Mouse (Mus musculus): ENCODE results near the gene Zfp260. TPM values are rescaled to one million over a fixed set of nuclear protein-coding genes. Genes with fewer than 3 reads are reported as not detected.
"Not testable (repeated sequence)": the region's sequence is repeated elsewhere in the genome, so short reads cannot be mapped to it uniquely, and the experiment has no call there.

Zfp260 gene
- 10 to 100 TPM; 34.0 to 49.3 (median 42.0) TPM for total RNA-seq (2022)

DNA sequence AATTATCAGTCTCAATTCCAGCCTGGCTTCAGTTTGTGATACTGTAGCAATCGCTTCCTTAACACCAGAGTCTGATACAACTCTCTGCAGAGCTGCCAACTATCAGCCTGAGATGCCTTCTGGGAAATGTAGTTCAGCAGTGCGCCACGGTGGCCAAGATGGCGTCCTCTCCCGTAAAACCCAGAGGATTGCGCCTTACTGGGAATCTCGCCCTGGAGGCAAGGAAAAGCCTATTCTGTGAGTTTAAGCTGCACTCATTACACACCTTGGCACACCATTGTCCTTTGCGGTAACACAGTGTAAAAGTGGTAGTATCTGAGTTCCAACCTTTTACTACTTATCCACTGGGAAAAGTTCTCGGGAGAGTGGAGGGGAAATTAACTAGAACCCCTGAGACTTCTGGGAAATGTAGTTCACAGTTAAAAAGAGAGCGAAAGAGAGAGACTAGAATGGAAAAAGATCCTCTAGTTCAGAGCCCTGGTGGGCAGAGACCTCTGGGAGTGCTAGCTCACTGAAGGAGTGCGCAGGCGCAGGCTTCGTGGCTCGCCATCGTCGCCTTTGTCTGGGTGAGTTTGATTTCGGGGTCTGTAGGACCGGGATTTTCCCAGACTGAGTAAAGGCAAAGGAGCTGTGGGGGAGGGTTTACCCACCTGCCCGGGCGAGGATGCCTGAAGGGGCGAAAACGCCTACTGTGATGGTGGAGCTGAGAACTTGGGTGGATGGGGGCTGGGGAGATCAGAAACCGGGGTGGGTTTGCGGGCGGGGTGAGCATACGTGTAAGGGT lies at the start of gene Zfp260:
Gene Zfp260 (plus strand): TSS at position 132 of the 784 bp plus-strand sequence.
- DNase-seq (ENCODE audit: low spot score in 2 of 2): peak; percentile 79 to 85

DNA sequence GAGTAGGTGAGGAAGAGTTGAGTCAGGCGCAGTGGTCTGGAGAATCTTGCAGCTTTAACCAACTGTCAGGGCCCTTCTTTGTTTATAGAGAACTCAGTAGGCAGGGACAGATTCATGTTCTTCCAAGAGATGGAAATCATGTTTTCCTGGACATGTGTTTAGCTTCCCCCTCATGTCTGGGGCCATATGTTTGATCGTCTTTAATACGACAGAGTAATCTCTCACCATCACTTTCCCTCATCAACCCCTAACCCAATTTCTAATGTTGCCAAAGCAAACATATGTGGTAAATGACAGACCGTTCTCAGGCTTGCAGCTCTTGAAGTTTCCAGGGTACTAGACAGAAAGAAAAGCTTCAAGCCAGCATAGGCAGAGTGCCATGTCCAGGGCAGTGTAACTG lies 46.5 kb upstream of the Zfp260 start:
- no peak for DNase-seq (ENCODE audit: low spot score in 2 of 2)

DNA sequence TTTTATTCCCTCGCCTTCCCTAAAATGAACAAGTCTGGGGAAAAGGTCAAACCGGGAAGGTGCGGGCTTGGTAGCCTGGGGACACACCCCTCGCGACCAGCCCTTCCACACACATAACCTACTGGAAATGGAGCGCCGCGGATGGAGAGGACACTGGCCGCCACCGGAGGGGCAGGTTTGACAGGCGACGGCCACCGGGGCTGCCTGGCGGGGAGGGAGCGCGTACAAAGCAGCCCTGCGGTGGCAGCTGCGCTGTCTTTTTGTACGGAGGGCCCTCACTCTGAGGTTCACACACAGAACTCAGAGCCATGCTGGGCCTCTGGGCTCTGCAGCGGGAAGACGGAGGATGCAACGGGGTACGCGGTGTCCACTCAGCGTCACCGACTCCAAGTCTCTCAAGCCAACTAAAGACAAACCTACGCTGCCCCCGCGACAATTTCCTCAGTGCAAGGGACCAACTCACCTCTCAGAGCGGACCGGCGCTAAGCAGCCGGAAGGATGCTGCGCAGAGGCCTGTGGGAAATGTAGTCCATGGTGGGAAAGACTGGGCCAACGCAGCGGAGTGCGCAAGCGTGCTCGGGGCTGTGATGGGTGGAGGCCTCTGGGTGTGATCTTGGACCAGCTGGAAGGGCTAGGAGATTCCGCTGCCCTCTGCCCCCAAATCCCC lies 43.6 kb upstream of the Zfp260 start, which contains the start of gene Zfp14:
Gene Zfp14 (minus strand): TSS at position 499 of the 667 bp plus-strand sequence.
- peak; percentile 67 to 79 for DNase-seq (ENCODE audit: low spot score in 2 of 2)

DNA sequence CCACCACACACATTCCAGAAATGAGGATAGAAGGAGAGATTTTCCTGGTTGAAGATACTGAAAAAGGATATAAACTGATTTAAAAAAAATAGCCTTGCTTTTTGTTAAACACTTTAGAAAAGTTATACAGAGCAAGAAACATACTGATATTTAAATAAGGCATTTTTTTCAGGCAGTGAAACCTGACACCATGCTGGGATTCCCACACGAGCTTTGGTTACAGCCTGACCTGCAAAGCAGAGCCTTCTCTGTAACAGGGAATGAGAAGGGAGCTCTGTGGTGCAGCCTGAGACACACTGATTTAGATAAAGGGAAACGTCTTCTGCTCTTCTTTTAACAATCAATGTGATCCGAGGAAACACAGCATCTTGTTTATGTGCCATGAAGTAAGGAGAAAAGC lies 41.0 kb upstream of the Zfp260 start:
- DNase-seq (ENCODE audit: low spot score in 2 of 2): no peak

DNA sequence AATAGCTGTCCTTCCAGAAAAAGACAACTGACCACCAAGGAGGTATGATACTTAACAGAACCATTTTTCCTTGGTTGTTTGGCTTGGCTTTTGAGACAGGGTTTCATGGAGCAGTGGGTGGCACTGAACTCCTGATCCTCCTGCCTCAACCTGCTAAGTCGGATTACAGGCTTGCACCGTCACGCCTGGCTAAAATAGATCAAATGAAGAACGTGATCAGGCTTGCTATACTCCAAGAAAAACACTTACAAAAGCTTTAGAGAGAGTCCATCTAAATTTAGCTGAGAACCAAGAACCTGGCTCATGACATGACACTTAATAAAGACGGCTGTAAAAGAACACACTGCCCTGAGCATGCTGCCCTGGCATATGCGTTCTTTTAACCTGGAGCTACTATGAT lies 34.2 kb upstream of the Zfp260 start:
- no peak for DNase-seq (ENCODE audit: low spot score in 2 of 2)

DNA sequence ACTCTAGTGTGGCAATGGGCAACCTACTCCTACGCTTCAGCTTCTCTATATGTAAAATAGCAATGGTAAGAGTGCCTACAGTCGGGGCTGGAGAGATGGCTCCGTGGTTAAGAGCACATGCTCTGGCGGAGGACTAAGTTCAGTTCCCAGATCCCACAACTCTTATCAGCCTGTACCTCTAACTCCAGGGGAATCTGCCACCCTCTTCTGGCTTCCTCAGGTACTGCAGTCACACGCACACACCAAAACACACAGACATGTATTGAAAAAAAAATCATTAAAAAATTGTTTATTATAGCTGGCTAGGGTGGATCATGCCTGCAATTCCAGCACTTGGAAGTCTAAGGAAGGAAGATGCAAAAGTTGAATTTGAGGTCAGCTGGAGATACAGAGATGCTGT lies 32.1 kb upstream of the Zfp260 start:
- no peak for DNase-seq (ENCODE audit: low spot score in 2 of 2)

DNA sequence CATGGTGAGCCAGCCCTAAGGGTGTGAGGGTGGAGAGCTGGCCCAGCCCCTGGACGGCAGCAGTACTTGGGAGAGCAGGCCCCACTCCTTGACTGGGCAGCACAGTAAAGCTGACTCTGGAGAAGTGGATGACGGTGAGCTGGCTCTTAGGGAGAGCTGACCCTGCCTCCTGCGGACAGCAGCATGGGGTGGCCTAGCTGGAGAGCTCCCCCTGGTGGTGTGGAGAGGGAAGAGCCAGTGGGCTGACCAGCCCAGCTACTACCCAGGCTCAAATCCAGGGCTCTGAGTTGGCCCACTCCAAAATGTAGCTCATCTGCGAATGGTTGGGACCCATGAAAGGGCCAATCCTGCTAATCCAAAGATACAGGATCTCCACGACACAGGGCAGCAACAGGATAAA lies 30.0 kb upstream of the Zfp260 start:
- DNase-seq (ENCODE audit: low spot score in 2 of 2): no peak

DNA sequence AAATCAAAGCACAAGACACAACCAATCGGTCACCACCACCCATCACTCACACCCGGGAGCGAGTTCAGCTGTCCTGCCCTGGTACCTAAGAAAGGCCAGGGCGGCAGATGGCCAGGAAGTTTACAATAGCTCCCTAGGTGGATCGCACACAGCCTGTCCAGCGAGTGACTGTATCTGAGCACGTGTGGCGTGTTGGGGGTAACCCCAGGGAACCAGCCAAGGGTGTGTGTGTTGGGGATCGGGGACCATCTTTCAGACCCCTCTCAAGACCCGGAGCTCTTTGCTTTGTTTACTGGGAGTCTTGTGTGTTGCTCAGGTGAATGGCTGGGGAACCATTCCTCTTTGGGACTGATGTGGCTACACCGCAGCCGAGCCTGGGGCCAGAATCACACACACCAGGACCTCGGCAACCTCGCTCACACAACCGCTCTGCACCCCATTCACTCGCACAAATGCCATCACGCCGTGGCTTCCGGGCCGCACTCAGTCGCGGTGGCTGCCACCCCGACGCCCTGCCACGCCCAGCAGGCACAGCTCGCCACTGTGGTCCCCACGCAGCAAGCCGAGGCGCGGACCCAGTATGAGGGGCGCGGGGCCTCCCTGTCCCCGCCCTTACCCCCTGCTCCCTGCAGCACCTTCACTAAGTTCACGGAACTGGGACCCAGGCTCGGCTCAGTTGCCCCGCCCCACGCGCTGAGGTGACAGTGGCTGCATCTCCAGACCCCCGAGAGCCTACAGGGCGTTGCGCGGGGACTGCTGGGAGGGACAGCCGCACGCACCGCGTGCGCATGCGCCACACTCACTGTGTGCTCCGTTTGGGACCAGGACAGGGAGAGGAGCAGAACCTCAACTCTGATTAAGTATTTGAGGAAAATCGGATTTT lies 22.2 kb upstream of the Zfp260 start, which contains the start of gene Zfp82:
Gene Zfp82 (minus strand): TSS at position 755 of the 883 bp plus-strand sequence.
- peak; percentile 54 to 79 for DNase-seq (ENCODE audit: low spot score in 2 of 2)

DNA sequence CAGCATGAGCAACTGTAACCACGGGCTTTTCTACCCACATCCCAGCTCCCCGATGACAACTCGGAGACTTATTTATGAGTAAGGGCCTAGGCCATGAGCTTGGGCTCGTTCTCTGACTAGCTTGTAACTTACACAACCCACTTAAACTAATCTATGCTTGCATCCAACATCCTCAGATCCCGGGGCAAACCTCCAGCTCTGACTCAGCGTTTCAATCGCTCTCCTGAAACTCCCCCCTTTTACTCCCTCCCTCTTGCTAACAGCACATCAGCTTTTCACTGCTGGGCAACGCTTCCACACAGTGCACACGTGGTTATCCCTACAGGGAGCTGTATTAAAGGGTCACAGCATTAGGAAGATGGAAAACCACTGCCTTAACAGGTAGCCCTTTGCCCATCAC lies 8.1 kb upstream of the Zfp260 start:
- DNase-seq (ENCODE audit: low spot score in 2 of 2): no peak

DNA sequence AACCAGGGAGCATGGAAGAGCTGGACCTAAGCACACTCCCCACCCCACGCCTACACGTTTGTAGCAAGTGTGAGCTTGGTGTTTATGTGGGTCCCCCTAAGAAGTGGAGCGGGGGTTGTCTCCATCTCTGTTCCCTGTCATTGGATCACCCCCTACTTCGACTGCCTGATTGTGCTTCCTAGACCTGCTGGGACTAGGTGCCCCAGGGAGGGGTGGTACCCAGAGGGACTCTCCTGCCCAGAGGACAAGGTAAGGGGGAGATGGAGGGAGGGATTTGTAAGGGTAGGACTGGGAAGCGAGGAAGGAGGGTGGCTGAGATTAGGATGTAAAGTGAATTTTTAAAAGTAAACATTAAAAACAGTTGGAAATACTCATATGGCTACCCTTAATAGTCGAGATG lies 5.2 kb upstream of the Zfp260 start:
- DNase-seq (ENCODE audit: low spot score in 2 of 2): no peak

DNA sequence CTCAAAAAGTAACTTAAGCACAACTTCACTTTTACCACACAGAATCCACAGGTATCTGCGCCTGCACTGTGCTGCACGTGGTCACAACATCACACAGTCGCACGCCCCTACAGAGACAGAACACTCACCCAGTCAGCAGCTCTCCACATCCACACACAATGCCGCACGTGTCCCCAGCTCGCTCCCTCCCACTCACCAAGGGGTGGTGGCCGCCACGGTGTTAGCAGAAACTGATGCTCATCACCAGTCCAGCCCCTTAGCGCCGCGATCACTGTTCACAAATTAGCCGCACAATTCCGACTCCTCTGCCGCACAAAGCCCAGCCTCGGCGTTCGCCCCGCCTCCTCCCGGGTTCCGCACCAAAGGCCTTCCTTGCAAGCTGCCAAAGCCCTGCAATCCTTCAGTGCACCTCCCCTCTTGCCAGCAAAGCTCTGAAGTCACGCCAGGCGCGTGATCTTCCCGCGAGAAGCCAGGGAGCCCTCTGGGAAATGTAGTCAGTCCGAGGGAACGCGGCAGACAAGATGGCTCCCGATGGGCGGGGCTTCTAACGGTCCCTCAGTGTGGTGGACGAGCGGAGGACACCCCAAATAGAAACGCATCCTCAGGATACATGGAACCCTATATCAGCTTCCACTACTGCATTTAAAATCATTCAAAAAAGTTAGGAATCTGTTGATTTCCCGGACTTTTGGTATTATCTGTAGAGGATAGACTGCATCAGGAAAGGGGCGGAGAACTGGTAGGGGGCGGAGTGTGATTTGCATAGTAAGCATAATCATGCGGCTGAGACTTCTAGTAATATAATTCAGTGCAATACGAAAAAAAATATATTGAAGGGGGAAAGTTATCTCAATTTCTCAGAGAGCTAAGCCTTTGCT lies 4.2 kb upstream of the Zfp260 start, which contains the start of the genes Gm26920 and Zfp566:
Gene Gm26920 (minus strand): TSS at position 319 of the 878 bp plus-strand sequence.
Gene Zfp566 (minus strand): TSS at position 436 of the 878 bp plus-strand sequence.
- DNase-seq (ENCODE audit: low spot score in 2 of 2): peak; percentile 94 to 96

DNA sequence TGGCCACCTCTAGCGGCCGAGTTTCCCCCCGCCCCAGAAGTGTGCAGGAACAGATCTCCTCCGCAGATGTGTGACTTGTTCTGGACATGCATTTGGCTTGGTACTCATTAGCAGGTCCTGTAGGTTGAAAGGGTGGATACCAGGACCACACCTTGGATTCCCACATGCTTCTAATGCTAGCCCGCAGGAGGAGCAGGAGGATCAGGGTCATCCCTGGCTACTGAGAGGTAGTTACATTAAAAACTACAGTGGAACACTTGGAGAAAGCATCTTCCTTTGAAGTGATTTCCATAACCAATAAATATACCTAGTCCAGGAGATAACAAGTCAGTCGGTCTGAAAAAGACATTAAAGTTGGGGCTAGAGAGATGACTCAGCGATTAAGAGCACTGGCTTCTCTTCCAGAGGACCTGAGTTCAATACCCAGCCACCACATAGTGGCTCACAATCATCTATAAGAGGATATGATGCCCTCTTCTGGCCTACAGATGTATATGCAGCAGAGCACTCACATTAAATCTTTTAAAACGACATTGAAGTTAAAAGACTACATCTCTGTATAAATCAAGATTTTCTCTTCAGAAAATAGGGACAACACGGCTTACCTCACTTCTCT lies 3.5 kb upstream of the Zfp260 start:
- DNase-seq (ENCODE audit: low spot score in 2 of 2): no peak

DNA sequence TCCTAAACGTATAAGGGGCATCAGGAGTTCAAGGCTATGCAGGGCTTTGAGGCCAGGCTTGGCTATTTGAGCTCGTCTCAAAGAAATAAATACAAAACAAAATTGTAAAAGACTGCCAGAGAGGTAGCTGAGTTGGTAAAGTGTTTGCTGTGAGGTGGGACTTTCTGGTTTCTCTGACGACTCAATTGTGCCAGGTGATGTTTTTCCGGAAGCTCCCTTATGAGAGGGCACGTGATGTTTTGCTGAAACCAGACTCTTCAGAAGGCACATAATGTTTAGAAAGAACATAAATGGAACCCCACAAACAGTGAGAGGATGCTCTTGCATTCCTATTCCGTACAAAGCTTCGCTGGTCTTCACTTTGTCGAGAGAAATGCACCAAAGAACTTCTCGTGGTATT lies 1.9 kb upstream of the Zfp260 start:
- DNase-seq (ENCODE audit: low spot score in 2 of 2): no peak

DNA sequence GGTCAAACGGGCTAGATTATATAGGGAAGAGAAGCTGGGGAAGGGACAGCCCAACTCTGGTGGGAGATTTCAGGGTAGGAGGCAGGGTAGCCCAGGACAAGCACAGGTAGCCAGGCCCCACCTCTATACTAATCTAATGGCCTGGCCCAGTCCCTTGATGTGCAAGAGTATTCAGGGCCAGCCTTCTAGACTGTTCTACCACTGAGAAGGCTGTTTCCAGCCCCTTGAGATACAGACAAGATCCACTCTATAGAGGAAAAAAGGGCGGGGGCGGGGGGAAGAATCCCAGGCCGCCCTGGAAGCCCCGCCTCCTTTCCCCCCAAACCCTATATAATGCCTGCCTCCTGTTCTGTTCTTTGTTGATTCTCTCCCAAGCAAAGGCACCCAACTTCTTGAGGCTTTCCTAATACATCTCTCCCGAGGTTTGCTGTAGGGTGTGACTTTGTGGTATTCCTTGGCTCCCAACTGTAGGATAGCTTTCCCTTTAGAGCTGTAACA lies 610 bp upstream of the Zfp260 start:
- no peak for DNase-seq (ENCODE audit: low spot score in 2 of 2)

DNA sequence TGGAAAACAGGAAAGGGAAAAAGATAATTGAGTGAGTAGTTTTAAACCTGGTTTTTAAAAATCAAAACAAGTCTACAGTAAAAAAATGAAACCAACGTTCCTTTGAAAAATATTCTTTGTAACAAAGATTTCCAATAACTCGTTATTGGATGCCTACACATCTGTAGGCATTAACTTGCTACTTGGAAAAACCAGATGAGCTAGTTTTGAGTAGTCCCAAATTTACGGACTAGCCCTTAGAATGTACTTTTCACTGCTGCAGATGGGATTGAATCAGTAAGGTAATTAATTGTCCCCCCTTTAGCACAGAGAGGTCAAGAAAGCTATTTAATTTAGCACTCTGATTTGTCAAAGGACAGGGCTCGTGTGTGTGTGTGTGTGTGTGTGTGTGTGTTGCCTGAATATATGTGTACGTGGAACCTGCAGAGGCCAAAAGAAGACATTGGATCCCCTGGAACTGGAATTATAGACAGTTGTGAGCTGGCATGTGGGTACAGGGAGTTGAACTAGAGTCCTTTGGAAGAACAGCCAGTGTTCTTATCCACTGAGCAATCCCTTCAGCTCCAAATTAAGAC lies 1.1 kb downstream of the Zfp260 start:
- DNase-seq (ENCODE audit: low spot score in 2 of 2): no peak

DNA sequence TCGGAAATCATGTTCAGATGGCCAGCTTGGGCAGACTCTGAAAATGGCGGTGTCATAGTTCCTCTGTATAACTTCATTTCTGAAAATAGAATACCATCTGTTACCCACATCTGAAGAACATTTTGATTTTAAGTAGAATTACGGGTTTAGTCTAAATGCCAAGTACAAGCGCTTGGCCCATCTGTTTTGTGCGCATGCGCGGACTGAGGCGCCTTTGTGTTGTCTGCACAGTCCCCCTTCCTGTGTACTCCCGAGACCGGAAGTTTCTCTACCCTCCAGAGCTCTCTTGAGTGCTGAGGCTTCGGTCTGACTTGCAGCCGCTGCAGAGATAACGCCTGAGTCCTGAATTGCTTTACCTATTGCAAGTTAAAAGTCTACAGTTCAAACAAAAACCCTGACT lies 4.7 kb downstream of the Zfp260 start:
- DNase-seq (ENCODE audit: low spot score in 2 of 2): no peak

DNA sequence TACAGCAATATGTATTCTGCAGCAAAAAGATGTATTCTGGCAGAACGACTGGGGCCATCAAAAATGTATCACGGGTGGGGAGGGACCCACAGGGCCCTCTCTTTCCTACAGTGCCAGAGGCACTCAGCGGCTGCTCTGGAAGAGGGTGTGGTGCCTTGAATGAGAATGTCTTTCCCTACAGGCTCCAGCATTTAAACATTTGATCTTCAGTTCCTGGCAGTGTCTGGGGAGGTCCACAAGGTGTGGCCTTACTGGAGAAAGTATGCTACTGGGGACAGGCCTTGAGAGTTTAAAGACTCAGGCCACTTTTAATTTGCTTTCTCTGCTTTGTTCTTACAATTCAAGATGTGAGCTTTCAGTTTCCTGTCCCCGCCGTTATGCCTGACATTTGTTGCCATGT lies 21.5 kb downstream of the Zfp260 start:
- DNase-seq (ENCODE audit: low spot score in 2 of 2): no peak

DNA sequence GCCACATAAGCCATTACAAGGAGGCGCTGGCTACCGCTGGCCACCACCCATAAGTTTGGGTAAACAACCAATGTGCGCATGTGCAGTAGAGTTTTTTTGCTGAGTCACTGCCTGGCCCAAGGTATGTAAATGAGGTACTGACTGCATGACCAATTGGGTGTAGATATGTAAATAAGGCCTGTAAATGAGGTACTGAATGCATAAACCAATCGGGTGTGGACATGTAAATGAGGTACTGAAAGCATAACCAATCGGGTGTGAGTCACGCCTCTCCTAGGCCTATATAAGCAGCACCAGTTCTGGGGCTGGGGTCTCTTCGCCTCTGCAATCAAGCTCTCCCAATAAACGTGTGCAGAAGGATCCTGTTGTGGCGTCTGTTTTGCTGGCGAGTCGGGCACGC lies 23.4 kb downstream of the Zfp260 start:
- DNase-seq (ENCODE audit: low spot score in 2 of 2): not testable (repeated sequence)

Measured in gastrocnemius, adult 8-10 months (tissue).